Mouse (Mus musculus) embryonic fibroblast, embryonic 13.5 days (primary cell): Measurements from ENCODE around the gene Sec24a. TPM values are rescaled to one million over a fixed set of nuclear protein-coding genes. Genes with fewer than 3 reads are reported as not detected.
"Not testable (repeated sequence)": the region's sequence is repeated elsewhere in the genome, so short reads cannot be mapped to it uniquely, and the experiment has no call there.

Experiments used
- H3K27ac ChIP-seq: 2 replicates; pipeline ENCODE4 v1.5.1; 2012; ENCODE audit warnings: low read length, control low read depth, inconsistent platforms; ENCODE audit not compliant: insufficient read depth
- H3K4me1 ChIP-seq: 2 replicates; pipeline ENCODE4 v1.6.1; 2011; ENCODE audit warnings: low read length; ENCODE audit not compliant: control insufficient read depth, insufficient read depth
- H3K4me3 ChIP-seq: 2 replicates; pipeline ENCODE4 v1.5.1; 2011; ENCODE audit warnings: mild to moderate bottlenecking, control low read depth, low read length; ENCODE audit not compliant: insufficient read depth
- CTCF ChIP-seq: IDR thresholded peaks from 2 replicates; pipeline ENCODE4 v1.5.1; 2011; ENCODE audit warnings: mild to moderate bottlenecking, control low read depth, low read length, moderate library complexity, borderline replicate concordance; ENCODE audit not compliant: insufficient read depth
- POLR2A ChIP-seq: IDR thresholded peaks from 2 replicates; pipeline ENCODE4 v1.6.1; 2011; ENCODE audit warnings: low read depth, mild to moderate bottlenecking, control low read depth, low read length, moderate library complexity
- polyA plus RNA-seq: library from polyadenylated mRNA; stranded (reverse); fragments of >200 nt; gene quantifications from 2 replicates; pipeline ENCODE4 v1.2.4, GENCODE M21; 2011; ENCODE audit warnings: low read depth; ENCODE audit not compliant: missing spikeins, insufficient read length

Sec24a gene
- polyA plus RNA-seq, 1 experiment = 42.0 TPM

DNA sequence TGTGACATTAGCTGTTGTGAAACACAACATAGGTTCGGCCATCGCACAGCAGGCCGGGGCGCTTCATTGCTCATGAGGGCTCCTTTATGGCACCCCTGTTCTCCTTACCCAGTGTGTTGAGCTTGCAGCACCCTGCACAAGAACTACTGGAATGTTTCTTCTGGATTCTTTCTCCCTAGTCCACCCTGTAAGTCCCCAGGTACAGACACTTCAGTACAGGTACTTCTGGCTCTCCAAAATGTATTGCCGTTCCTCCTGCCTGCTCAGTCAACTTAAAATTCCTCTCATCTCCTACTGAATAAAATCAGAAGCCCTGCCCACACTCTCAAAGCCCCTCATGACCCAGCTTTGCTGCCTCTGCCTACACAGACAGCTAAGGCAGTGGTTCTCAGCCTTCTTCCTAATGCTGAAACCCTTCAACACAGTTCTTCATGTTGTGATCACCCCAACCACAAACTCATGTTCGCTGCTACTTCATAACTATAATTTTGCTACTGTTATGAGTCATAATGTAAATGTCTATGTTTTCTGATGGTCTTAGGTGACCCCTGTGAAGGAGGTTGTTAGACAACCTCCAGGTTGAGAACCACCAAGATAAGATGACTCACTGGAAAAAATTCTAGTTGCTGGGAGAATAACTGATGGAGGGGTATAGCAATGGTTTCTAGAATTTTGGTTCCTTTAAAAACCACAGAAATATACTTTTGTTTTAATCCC is 3.3 kb downstream of the Sec24a start:
- Histone ChIP-seq H3K4me3 (no peak overlapping the region), H3K27ac (no peak overlapping the region), H3K4me1 (peaks cover 6% of the 10 kb centered on the region; the same call in 1 of the 2 replicates)
- TF ChIP-seq CTCF (no peak), POLR2A (no peak)

DNA sequence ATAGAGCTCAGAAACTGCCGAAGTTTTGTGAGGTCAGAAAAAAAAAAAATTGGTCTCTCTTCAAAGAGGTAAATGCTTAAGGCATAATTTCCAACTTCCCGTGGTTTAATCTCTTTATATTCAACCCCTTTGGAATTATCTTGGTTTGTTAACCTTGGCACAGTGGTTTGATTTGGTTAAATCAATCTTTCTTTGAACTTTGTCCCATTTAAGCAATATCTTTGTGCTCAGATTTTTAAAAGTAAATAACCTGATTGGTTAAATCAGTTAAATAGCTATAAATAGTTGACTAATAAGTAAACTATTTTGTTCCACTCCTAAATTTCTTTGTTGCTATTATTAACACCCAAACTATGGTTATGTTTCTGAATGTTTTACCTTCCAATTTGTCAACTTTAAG is 4.2 kb downstream of the Sec24a start:
- Histone ChIP-seq H3K4me3 (no peak overlapping the region), H3K4me1 (peaks cover 4% of the 10 kb centered on the region; the same call in 1 of the 2 replicates), H3K27ac (no peak overlapping the region)
- no peak for TF ChIP-seq CTCF
- TF ChIP-seq POLR2A = no peak

DNA sequence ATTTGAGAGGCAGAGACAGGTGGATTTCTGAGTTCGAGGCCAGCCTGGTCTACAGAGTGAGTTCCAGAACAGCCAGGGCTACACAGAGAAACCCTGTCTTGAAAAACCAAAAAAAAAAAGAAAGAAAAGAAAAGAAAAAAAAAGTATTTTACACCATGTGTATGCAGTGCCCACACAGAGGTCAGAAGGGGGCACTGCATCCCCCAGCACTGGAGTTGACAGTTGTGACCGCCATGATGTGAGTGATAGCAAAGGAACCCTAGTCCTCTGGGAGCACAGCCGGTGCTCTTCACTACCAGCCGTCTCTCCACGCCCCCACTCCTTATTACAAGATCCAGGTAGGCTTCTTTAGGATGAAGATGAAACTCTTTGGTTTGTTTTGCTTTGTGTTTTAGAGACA is 5.2 kb downstream of the Sec24a start:
- not testable (repeated sequence) for H3K4me1 ChIP-seq, H3K27ac ChIP-seq, H3K4me3 ChIP-seq

DNA sequence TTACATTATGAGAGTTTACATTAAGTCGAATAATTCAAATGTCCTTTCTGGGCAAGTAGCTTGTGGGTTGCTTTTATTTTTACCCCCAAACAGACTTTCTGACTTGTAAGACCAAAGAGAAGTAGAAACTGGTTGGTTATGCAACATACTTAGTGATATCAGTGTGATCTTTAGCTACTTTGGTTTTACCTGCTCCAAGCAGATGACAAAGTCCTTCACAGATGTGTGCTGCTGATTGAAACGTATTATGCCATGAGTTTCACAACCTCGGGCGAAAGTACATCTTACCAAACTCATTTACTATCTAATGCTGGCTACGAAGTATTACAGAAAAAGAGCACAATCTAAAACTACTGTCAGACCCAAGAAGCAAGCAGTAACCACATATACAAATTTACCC is 5.8 kb downstream of the Sec24a start:
- H3K4me1 ChIP-seq = peaks cover 4% of the 10 kb centered on the region; the same call in 1 of the 2 replicates
- H3K27ac ChIP-seq = no peak overlapping the region
- no peak overlapping the region for H3K4me3 ChIP-seq
- TF ChIP-seq CTCF = no peak

DNA sequence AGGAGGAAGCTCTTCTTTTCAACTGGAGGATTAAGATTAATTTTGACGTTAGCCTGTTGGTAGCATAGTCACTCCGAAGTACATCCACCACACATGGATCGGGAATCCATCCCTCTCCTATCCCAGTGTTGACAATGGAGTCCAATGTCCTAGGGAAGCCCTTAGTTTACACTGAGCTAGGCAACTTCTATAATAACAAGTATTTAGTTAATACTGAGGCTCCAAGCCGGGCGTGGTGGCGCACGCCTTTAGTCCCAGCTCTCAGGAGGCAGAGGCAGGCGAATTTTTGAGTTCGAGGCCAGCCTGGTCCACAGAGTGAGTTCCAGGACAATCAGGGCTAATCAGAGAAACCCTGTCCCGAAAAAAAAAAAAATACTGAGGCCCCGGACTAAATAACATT is 6.4 kb downstream of the Sec24a start:
- no peak overlapping the region for H3K27ac ChIP-seq
- peaks cover 4% of the 10 kb centered on the region; the same call in 1 of the 2 replicates for H3K4me1 ChIP-seq
- no peak for TF ChIP-seq CTCF
- H3K4me3 ChIP-seq = peak overlapping the region; percentile 94

DNA sequence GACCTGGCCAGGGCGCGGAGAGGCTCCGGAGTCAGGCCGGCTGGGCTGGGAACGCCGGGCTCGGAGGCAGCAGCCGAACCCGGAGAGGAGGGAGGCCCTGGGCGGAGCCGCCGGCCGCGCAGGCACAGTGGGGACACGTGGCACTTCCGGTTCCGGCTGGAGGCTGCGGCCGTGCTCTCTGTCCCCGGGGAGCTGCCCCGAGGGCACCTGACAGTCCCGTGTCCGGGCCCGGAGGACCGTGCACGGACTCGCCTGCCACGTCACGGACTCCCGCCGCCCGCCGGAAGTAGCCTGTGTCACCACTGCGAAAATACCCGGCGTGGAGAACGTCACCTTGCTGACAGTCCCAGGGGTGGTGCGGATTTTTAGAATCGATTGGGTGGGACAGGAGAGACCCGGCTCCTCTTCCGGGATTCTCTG is 7.1 kb downstream of the Sec24a start:
- peak; percentile 87 for TF ChIP-seq POLR2A
- TF ChIP-seq CTCF = no peak
- Histone ChIP-seq H3K27ac (peak overlapping the region; percentile 41), H3K4me3 (peak overlapping the region; percentile 94), H3K4me1 (peaks cover 4% of the 10 kb centered on the region; the same call in 1 of the 2 replicates)

DNA sequence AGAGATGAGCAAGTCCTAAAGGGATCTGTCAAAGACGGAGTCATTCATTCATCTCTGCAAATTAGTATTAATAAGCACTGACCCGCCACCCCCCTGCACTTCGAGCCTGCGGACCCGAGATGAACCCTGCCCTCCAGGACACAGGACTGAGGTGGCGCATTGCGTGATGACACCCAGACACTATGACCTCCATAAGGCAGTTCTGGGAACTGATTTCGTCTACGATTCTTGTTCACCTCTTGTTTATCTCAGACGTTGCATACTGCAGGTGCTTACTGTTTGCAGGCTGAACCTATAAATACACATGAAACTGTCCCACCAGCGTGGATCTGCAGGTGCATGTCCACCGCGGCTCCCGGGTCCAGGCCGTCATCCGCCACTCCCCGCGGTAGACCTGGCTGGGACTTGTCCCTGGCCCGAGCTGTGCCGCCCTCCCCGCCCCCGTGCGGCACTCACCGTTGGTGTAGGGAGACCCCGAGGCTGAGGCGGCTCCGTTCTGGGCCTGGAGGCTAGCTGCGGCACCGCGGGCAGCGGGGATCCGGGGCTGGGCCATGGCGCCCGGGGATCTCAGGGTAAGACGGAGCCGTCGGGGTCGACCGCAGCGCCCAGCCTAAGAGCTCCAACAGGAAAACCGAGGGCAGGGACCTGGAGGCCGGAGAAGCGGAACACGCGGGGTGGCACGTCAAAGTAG is 7.7 kb downstream of the Sec24a start:
- no peak for TF ChIP-seq CTCF
- TF ChIP-seq POLR2A = no peak
- peak overlapping the region; percentile 94 for H3K4me3 ChIP-seq
- H3K4me1 ChIP-seq = peaks cover 4% of the 10 kb centered on the region; the same call in 1 of the 2 replicates
- peak overlapping the region; percentile 41 for H3K27ac ChIP-seq

DNA sequence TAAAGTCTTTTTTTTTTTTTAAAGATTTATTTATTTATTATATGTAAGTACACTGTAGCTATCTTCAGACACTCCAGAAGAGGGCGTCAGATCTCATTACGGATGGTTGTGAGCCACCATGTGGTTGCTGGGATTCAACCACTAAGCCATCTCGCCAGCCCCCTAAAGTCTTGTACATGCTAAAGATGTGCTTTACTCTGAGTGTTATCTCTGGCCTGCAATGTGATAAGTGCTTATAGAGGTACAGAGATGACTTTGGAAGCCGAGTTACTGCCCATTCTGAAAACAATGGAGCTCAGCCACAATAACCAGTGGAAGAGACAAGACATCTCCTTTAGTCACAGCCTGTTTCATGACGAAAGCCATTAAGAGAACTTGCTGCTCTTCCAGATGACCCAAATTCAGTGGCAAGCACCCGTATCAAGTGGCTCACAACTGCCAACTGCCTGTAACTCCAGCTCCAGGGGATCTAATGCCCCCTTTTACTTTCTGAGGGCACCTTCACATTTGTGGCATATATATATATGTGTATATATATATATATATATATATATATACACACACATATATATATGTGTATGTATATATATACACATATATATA is 11.7 kb downstream of the Sec24a start:
- H3K4me3 ChIP-seq, H3K4me1 ChIP-seq, H3K27ac ChIP-seq: not testable (repeated sequence)

DNA sequence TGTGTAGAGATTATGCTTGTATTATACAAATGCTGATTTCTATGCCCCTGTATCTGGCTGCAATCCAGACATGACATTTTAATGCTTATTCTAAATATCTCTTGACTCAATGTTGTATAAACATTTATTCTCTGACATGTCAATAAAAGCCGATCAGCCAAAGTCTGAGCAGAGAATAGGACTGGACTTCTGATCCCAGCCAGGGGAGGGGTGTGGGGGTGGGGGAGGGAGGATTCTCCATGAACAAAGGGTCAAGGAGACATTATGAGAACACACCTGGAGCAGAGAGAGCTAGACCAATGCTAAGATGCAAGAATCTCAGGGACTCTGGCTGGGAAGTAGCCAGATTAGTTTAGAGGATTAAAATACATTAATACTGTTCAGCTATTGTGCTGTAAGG is 17.3 kb downstream of the Sec24a start:
- no peak for TF ChIP-seq POLR2A
- no peak for TF ChIP-seq CTCF
- no peak overlapping the region for H3K4me3 ChIP-seq
- H3K27ac ChIP-seq = no peak overlapping the region

DNA sequence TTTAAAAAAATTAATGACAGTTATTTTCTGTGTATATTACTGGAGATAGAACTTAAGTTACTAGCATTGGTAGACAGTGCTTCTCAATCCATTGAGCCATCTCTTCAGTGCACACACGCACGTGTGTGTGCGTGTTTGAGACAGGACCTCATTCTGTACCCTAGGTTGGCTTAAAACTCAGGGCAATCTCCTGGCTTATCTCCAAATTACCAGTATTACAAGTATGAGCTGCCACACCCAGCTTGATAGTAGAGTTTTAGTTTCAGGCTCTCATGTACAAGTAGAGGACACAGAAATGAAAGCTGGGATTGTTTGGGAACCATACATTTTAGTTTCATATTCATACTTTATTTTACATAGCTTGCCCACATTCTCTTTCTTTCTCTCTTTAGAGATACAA is 22.7 kb downstream of the Sec24a start:
- H3K4me1 ChIP-seq = no peaks in the 10 kb centered on the region
- no peak overlapping the region for H3K4me3 ChIP-seq
- TF ChIP-seq CTCF = no peak
- TF ChIP-seq POLR2A = no peak
- no peak overlapping the region for H3K27ac ChIP-seq

More for the DNA sequence above, 17.3 kb downstream of the Sec24a start:
- H3K4me1 ChIP-seq = no peaks in the 10 kb centered on the region
